Mouse (Mus musculus): ENCODE measurements around the gene Ralgps1. TPM values are rescaled to one million over a fixed set of nuclear protein-coding genes. Genes with fewer than 3 reads are reported as not detected.

Ralgps1 gene
- polyA plus RNA-seq, 1 experiment from 2014 or later: 3.8 TPM

GRCm38 (mm10) chr2:33178243-33178932, 192.9 kb downstream of the Ralgps1 start:
- Histone ChIP-seq H3K27me3 (ENCODE audit: low read depth, poor library complexity, severe bottlenecking) (no peaks in the 10 kb centered on the region), H3K4me3 (no peak overlapping the region), H3K4me1 (peaks cover 42% of the 10 kb centered on the region), H3K27ac (peak overlapping the region; percentile 83), H3K9me3 (replicated peaks) (no peaks in the 10 kb centered on the region), H3K36me3 (no peaks in the 10 kb centered on the region)
- no peak for DNase-seq (ENCODE audit: low spot score)
- 49% methylated on average over 11 of the region's 11 CpGs for WGBS

GRCm38 (mm10) chr2:33177443-33178242, 193.6 kb downstream of the Ralgps1 start:
- Histone ChIP-seq H3K4me3 (no peak overlapping the region), H3K27ac (peak overlapping the region; percentile 83), H3K4me1 (peaks cover 46% of the 10 kb centered on the region), H3K27me3 (ENCODE audit: low read depth, poor library complexity, severe bottlenecking) (no peaks in the 10 kb centered on the region), H3K9me3 (replicated peaks) (no peaks in the 10 kb centered on the region), H3K36me3 (no peaks in the 10 kb centered on the region)
- DNase-seq (ENCODE audit: low spot score): no peak
- WGBS: 69% methylated on average over 12 of the region's 12 CpGs

- Histone ChIP-seq H3K27ac (peak overlapping the region; percentile 70; the same call in 1 of the 2 replicates), H3K27me3 (ENCODE audit: low read depth, poor library complexity, severe bottlenecking) (no peaks in the 10 kb centered on the region), H3K9me3 (replicated peaks) (no peaks in the 10 kb centered on the region), H3K4me3 (no peak overlapping the region), H3K36me3 (no peaks in the 10 kb centered on the region), H3K4me1 (peaks cover 46% of the 10 kb centered on the region)
- no peak for DNase-seq (ENCODE audit: low spot score)
- WGBS: 64% methylated on average over 2 of the region's 2 CpGs
Measured at GRCm38 (mm10) chr2:33176921-33177320, 194.4 kb downstream of the Ralgps1 start.

- H3K9me3 ChIP-seq (replicated peaks): no peaks in the 10 kb centered on the region
- 75% methylated on average over 7 of the region's 7 CpGs for WGBS
- no peaks in the 10 kb centered on the region for H3K36me3 ChIP-seq
- no peak overlapping the region for H3K27ac ChIP-seq
- peaks cover 46% of the 10 kb centered on the region for H3K4me1 ChIP-seq
- no peak overlapping the region for H3K4me3 ChIP-seq
- DNase-seq (ENCODE audit: low spot score): no peak
- no peaks in the 10 kb centered on the region for H3K27me3 ChIP-seq (ENCODE audit: low read depth, poor library complexity, severe bottlenecking)
Measured at GRCm38 (mm10) chr2:33176516-33176915, 194.8 kb downstream of the Ralgps1 start.

- Histone ChIP-seq H3K27ac (peak overlapping the region; percentile 44; the same call in 1 of the 2 replicates), H3K4me1 (peaks cover 43% of the 10 kb centered on the region), H3K36me3 (no peaks in the 10 kb centered on the region), H3K9me3 (replicated peaks) (no peaks in the 10 kb centered on the region), H3K27me3 (ENCODE audit: low read depth, poor library complexity, severe bottlenecking) (no peaks in the 10 kb centered on the region), H3K4me3 (no peak overlapping the region)
- WGBS: 95% methylated on average over 7 of the region's 7 CpGs
- no peak for DNase-seq (ENCODE audit: low spot score)
Measured at GRCm38 (mm10) chr2:33173686-33174085, 197.6 kb downstream of the Ralgps1 start.

GRCm38 (mm10) chr2:33173126-33173525, 198.2 kb downstream of the Ralgps1 start:
- Histone ChIP-seq H3K9me3 (replicated peaks) (no peaks in the 10 kb centered on the region), H3K4me1 (peaks cover 40% of the 10 kb centered on the region), H3K36me3 (no peaks in the 10 kb centered on the region), H3K4me3 (no peak overlapping the region), H3K27ac (peak overlapping the region; percentile 38; the same call in 1 of the 2 replicates), H3K27me3 (ENCODE audit: low read depth, poor library complexity, severe bottlenecking) (no peaks in the 10 kb centered on the region)
- WGBS: 85% methylated on average over 10 of the region's 10 CpGs
- DNase-seq (ENCODE audit: low spot score): no peak

GRCm38 (mm10) chr2:33170777-33171565, 200.3 kb downstream of the Ralgps1 start:
- WGBS: 80% methylated on average over 10 of the region's 10 CpGs
- Histone ChIP-seq H3K27ac (peak overlapping the region; percentile 46; the same call in 1 of the 2 replicates), H3K4me1 (peaks cover 36% of the 10 kb centered on the region), H3K27me3 (ENCODE audit: low read depth, poor library complexity, severe bottlenecking) (no peaks in the 10 kb centered on the region), H3K9me3 (replicated peaks) (no peaks in the 10 kb centered on the region), H3K4me3 (no peak overlapping the region), H3K36me3 (no peaks in the 10 kb centered on the region)
- no peak for DNase-seq (ENCODE audit: low spot score)

- Histone ChIP-seq H3K4me3 (no peak overlapping the region), H3K4me1 (peaks cover 51% of the 10 kb centered on the region), H3K27ac (peak overlapping the region; percentile 5), H3K9me3 (replicated peaks) (no peaks in the 10 kb centered on the region), H3K27me3 (ENCODE audit: low read depth, poor library complexity, severe bottlenecking) (no peaks in the 10 kb centered on the region), H3K36me3 (no peaks in the 10 kb centered on the region)
- no peak for DNase-seq (ENCODE audit: low spot score)
- WGBS: 77% methylated on average over 6 of the region's 6 CpGs
Measured at GRCm38 (mm10) chr2:33169445-33169844, 201.8 kb downstream of the Ralgps1 start.

GRCm38 (mm10) chr2:33167060-33167459, 204.2 kb downstream of the Ralgps1 start:
- no peak for DNase-seq (ENCODE audit: low spot score)
- Histone ChIP-seq H3K4me3 (no peak overlapping the region), H3K27ac (0 out of 2 replicates have a peak overlapping the region, but pooled peaks have one; percentile 44), H3K36me3 (no peaks in the 10 kb centered on the region), H3K9me3 (replicated peaks) (no peaks in the 10 kb centered on the region), H3K27me3 (ENCODE audit: low read depth, poor library complexity, severe bottlenecking) (no peaks in the 10 kb centered on the region), H3K4me1 (peaks cover 54% of the 10 kb centered on the region)
- WGBS: 97% methylated on average over 3 of the region's 3 CpGs

- Histone ChIP-seq H3K27me3 (ENCODE audit: low read depth, poor library complexity, severe bottlenecking) (no peaks in the 10 kb centered on the region), H3K4me3 (no peak overlapping the region), H3K36me3 (no peaks in the 10 kb centered on the region), H3K27ac (peak overlapping the region; percentile 67), H3K9me3 (replicated peaks) (no peaks in the 10 kb centered on the region), H3K4me1 (peaks cover 54% of the 10 kb centered on the region)
- DNase-seq (ENCODE audit: low spot score): no peak
- WGBS: 65% methylated on average over 7 of the region's 7 CpGs
Measured at GRCm38 (mm10) chr2:33165710-33166374, 205.4 kb downstream of the Ralgps1 start.

GRCm38 (mm10) chr2:33165229-33165628, 206.1 kb downstream of the Ralgps1 start:
- WGBS: 72% methylated on average over 4 of the region's 4 CpGs

GRCm38 (mm10) chr2:33164646-33165045, 206.6 kb downstream of the Ralgps1 start:
- WGBS: 65% methylated on average over 3 of the region's 3 CpGs
- Histone ChIP-seq H3K4me1 (peaks cover 61% of the 10 kb centered on the region), H3K36me3 (no peaks in the 10 kb centered on the region), H3K4me3 (no peak overlapping the region), H3K27me3 (ENCODE audit: low read depth, poor library complexity, severe bottlenecking) (no peaks in the 10 kb centered on the region), H3K27ac (peak overlapping the region; percentile 67; the same call in 1 of the 2 replicates), H3K9me3 (replicated peaks) (no peaks in the 10 kb centered on the region)
- DNase-seq (ENCODE audit: low spot score): no peak

More at GRCm38 (mm10) chr2:33165229-33165628, 206.1 kb downstream of the Ralgps1 start:
- Histone ChIP-seq H3K9me3 (replicated peaks) (no peaks in the 10 kb centered on the region), H3K4me1 (peaks cover 55% of the 10 kb centered on the region), H3K27ac (peak overlapping the region; percentile 67), H3K27me3 (ENCODE audit: low read depth, poor library complexity, severe bottlenecking) (no peaks in the 10 kb centered on the region), H3K4me3 (no peak overlapping the region), H3K36me3 (no peaks in the 10 kb centered on the region)
- no peak for DNase-seq (ENCODE audit: low spot score)

Data from limb, embryonic 10.5 days (tissue).